Mouse (Mus musculus) forebrain, postnatal 0 days (tissue): ENCODE results near the gene Camk2n2. TPM values are rescaled to one million over a fixed set of nuclear protein-coding genes. Genes with fewer than 3 reads are reported as not detected.

Source experiments
- ATAC-seq: fragments of 200-750 bp; cut with Nextera tagmentation; 2 replicates; pipeline ENCODE4 v1.8.0; 2017; ENCODE audit warnings: mild to moderate bottlenecking, moderate library complexity
- DNase-seq: peaks from one replicate; pipeline ENCODE4 v3.0.0-alpha.2; 2015
- H3K27ac ChIP-seq: fragments of 300-500 bp; sonication (generic); 2 replicates; pipeline ENCODE4 v1.5.1; 2014; ENCODE audit warnings: low read depth, mild to moderate bottlenecking, antibody characterized with exemption, low read length, moderate library complexity, mixed read lengths
- H3K27me3 ChIP-seq: fragments of 300-500 bp; sonication (generic); 2 replicates; pipeline ENCODE4 v1.6.1; 2014; ENCODE audit warnings: mild to moderate bottlenecking, low read length, mixed read lengths; ENCODE audit not compliant: insufficient read depth
- H3K36me3 ChIP-seq: fragments of 300-500 bp; sonication (generic); 2 replicates; pipeline ENCODE4 v1.6.1; 2014; ENCODE audit warnings: mild to moderate bottlenecking, moderate library complexity; ENCODE audit not compliant: insufficient read depth
- H3K4me1 ChIP-seq: fragments of 300-500 bp; sonication (generic); 2 replicates; pipeline ENCODE4 v1.6.1; 2014; ENCODE audit warnings: antibody characterized with exemption; ENCODE audit not compliant: insufficient read depth
- H3K4me2 ChIP-seq: fragments of 300-500 bp; sonication (generic); 2 replicates; pipeline ENCODE4 v1.6.1; 2014; ENCODE audit warnings: low read depth, mild to moderate bottlenecking, moderate library complexity
- H3K4me3 ChIP-seq: fragments of 300-500 bp; sonication (generic); 2 replicates; pipeline ENCODE4 v1.5.1; 2014; ENCODE audit warnings: low read depth, low read length, mixed read lengths
- H3K9ac ChIP-seq: fragments of 300-500 bp; sonication (generic); 2 replicates; pipeline ENCODE4 v1.6.1; 2014; ENCODE audit warnings: mild to moderate bottlenecking
- H3K9me3 ChIP-seq: fragments of 300-500 bp; sonication (generic); 2 replicates; pipeline ENCODE4 v1.6.1; 2016; ENCODE audit warnings: low read length
- CTCF ChIP-seq: sonication (generic); IDR thresholded peaks from 2 replicates; pipeline ENCODE4 v1.5.1; 2016; ENCODE audit warnings: antibody characterized with exemption, control low read depth, low read depth
- WGBS: fragments of 180-500 bp; shearing (Covaris S2); extraction: QIAGEN DNeasy Blood & Tissue Kit; methylation state at CpG from one replicate; pipeline ENCODE4 v1.1.7; 2014; 5-methylcytosine and 5-hydroxymethylcytosine counted together
- polyA plus RNA-seq: library from polyadenylated mRNA; unstranded; fragments of >200 nt; fragmentation: Nextera tagmentation; extraction: Ambion mirVana; gene quantifications from 2 replicates; pipeline ENCODE4 v1.2.1, GENCODE M21; 2015
- total RNA-seq: library from RNA; depleted of rRNA; stranded (reverse); fragments of >200 nt; gene quantifications from 2 replicates; pipeline ENCODE4 v1.2.3, GENCODE M21; 2014

Camk2n2 gene
- total and polyA plus RNA-seq, 2 experiments from 2014 or later: 51.0 to 57.0 TPM

DNA sequence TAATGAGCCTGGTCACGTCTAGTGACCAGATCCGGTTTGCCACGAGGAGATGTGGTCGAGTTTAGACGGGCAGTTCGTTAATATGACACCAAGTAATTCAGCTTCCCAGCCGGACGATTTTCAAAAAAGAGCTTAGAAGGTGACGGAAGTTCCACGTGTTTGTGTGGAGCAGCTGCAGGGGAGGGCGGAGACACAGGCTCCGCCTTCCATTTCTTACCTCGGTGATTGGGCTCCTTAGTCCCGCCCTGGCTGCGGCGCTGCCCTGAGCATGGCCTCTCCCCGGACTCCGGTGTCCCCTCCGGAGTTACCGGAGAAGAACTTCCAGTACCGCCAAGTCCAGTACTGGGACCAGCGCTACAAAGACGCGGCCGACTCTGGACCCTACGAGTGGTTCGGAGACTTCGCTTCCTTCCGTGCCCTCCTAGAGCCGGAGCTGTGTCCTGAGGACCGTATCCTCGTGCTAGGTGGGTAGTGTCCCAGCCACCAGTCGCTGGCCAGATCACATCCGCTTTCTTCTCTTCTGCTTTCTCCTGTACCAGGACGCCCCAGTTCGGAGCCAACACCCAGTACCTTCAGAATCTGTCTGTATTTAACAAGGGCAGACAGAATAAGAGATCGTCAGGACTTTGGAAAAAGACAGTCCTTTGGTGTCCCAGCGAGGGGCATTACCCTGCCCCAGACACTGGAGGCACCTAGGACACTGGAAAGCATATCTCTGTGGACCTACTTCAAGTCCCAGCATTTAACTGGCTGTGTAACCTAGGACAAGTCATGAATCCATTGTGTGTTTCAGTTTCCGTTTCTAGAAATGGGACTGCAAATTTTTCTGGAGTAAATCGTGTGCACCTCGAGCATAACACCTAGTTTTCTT lies 9.5 kb downstream of the Camk2n2 start, which contains the start of the genes Eef1akmt4, Gm49333 and Alg3:
Gene Eef1akmt4, plus strand, starts transcription at position 237 of the 871 bp plus-strand sequence.
Gene Gm49333, plus strand, starts transcription at position 254 of the 871 bp plus-strand sequence.
Gene Alg3, minus strand, starts transcription at position 379 of the 871 bp plus-strand sequence.
- no peak for TF ChIP-seq CTCF
- Histone ChIP-seq H3K4me2 (peak within 1 kb of the TSS; percentile 87), H3K9ac (peak within 1 kb of the TSS; percentile 80), H3K27me3 (no peaks in the 10 kb centered on the region), H3K4me3 (peak within 1 kb of the TSS; percentile 71), H3K4me1 (peaks cover 12% of the 10 kb centered on the region; the same call in 1 of the 2 replicates), H3K36me3 (peaks cover 16% of the 10 kb centered on the region; the same call in 1 of the 2 replicates), H3K9me3 (no peaks in the 10 kb centered on the region), H3K27ac (peak within 1 kb of the TSS; percentile 84)
- WGBS: 2% methylated on average over 41 of the region's 41 CpGs
- ATAC-seq: peak; percentile 96
- peak; percentile 89 for DNase-seq

DNA sequence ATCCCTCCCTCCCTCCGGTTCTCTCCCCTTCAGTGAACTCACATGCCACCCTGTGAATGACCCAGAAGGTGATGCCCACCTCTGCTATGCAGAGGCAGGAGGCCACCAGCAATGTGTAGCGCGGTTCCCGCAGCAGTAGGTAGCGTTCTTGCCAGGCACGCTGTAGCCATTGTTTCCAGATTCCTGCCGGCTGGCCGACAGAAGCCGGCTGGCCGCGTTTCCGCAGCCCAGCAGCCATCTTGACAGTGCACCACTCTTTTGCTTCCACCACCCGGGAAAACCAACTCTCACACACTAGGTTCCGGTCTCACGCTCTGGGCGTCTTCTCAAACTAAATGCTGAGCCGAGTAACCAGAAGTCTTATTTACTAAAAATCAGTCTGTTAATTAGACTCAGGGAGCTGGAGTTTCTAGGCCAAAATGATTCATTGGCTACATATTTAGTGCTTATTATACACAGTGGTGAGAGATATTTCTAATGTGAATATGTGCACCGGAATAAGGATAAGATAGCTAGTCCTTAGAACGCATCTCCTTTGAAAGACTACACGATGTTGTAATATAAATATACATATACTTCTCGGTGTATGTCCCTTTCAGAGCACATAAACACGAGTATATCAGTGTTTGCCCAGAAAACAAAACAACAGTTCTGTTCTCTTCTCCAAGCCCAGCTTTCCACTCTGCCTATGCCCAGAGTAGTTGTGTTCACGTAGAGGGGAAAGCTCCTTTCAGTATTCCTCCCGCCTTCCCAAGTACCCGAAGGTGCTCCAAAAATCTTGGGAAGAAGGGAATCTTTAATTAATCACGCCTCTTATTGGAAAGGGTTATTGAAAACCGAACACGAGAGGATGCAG lies 10.4 kb downstream of the Camk2n2 start:
- under 1% methylated on average over 28 of the region's 28 CpGs for WGBS
- H3K27ac ChIP-seq: peak overlapping the region; percentile 84

DNA sequence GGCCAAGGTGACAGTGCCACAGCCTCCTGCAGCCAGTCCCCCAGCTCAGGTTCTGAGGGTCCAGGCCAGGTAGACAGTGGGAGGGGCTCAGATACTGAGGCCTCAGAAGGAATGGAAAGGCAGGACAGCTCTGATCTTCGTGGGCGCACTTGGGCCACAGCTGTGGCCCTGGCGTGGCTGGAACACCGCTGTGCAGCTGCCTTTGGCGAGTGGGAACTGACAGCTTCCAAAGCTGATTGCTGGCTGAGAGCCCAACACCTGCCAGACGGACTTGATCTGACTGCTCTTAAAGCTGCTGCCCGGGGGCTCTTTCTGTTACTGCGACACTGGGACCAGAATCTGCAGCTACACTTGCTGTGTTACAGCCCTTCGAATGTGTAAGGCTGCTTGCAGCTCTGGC lies 16.4 kb downstream of the Camk2n2 start:
- H3K27ac ChIP-seq: no peak overlapping the region
- 0 out of 2 replicates have a peak, but pooled peaks cover 1% of the 10 kb centered on the region for H3K4me1 ChIP-seq
- H3K27me3 ChIP-seq: no peaks in the 10 kb centered on the region
- no peak for TF ChIP-seq CTCF
- ATAC-seq (peak; percentile 19; the same call in 1 of the 2 replicates), DNase-seq (no peak)
- no peak overlapping the region for H3K4me3 ChIP-seq
- H3K9me3 ChIP-seq: no peaks in the 10 kb centered on the region
- H3K36me3 ChIP-seq: peaks cover 45% of the 10 kb centered on the region
- no peak overlapping the region for H3K4me2 ChIP-seq
- WGBS: 51% methylated on average over 9 of the region's 9 CpGs
- no peak overlapping the region for H3K9ac ChIP-seq

More for the DNA sequence above, 10.4 kb downstream of the Camk2n2 start:
- ATAC-seq: peak; percentile 85
- peak overlapping the region; percentile 87 for H3K4me2 ChIP-seq
- peaks cover 25% of the 10 kb centered on the region for H3K36me3 ChIP-seq
- no peak for TF ChIP-seq CTCF
- H3K4me3 ChIP-seq: peak overlapping the region; percentile 71
- peak overlapping the region; percentile 80 for H3K9ac ChIP-seq
- no peaks in the 10 kb centered on the region for H3K27me3 ChIP-seq
- H3K4me1 ChIP-seq: peaks cover 12% of the 10 kb centered on the region; the same call in 1 of the 2 replicates
- no peaks in the 10 kb centered on the region for H3K9me3 ChIP-seq
- peak; percentile 93 for DNase-seq

GRCm38 (mm10) chr16:20600511-20600910 lies 20.6 kb downstream of the Camk2n2 start:
- peaks cover 17% of the 10 kb centered on the region for H3K36me3 ChIP-seq
- no peak overlapping the region for H3K4me3 ChIP-seq
- TF ChIP-seq CTCF: no peak
- no peaks in the 10 kb centered on the region for H3K9me3 ChIP-seq
- 64% methylated on average over 5 of the region's 5 CpGs for whole genome bisulfite sequencing
- H3K4me1 ChIP-seq: no peaks in the 10 kb centered on the region
- no peaks in the 10 kb centered on the region for H3K27me3 ChIP-seq
- no peak for DNase-seq
- H3K27ac ChIP-seq: no peak overlapping the region
- no peak overlapping the region for H3K9ac ChIP-seq
- H3K4me2 ChIP-seq: no peak overlapping the region
- no peak for ATAC-seq

DNA sequence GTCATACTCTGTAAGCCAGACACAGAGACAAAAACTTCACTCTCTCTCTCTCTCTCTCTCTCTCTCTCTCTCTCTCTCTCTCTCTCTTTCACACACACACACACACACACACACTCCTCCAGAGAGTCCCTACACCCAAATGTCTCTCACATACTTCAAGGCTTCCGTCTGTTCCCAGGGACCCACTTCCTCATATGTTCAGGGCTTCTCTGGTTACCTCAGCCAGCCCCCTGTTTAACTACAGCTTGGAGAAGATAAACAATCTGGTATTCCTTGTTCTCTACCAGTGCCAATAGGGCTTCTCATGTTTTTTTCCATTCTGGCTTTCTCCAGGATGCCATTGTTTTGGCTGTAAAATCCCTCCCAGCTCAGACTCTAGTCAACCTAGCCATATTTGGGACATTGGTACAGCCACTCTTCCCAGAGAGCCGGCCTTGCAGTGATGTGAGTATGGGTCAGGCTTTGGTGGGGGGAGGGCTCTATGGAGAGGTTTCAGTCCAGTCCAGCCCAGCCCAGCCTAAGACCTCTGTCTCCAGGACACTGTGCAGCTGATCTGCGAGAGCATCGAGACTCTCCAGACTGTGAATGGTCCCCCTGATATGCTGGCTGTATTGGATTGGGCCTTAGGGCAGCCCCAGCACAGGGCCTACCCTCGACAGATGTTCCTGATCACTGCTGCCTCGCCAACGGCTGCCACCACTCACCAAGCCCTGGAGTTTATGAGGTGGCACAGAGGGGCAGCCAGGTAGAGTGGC lies 24.2 kb downstream of the Camk2n2 start:
- Histone ChIP-seq H3K4me2 (no peak overlapping the region), H3K4me1 (no peaks in the 10 kb centered on the region), H3K27ac (no peak overlapping the region), H3K27me3 (peaks cover 14% of the 10 kb centered on the region), H3K4me3 (no peak overlapping the region), H3K36me3 (no peaks in the 10 kb centered on the region), H3K9ac (no peak overlapping the region), H3K9me3 (no peaks in the 10 kb centered on the region)
- ATAC-seq (peak; percentile 66; the same call in 1 of the 2 replicates), DNase-seq (peak; percentile 26)
- WGBS: 70% methylated on average over 7 of the region's 7 CpGs
- no peak for TF ChIP-seq CTCF

GRCm38 (mm10) chr16:20595737-20596136 lies 25.4 kb downstream of the Camk2n2 start:
- Histone ChIP-seq H3K4me1 (0 out of 2 replicates have a peak, but pooled peaks cover 1% of the 10 kb centered on the region), H3K9me3 (no peaks in the 10 kb centered on the region), H3K4me3 (no peak overlapping the region), H3K27ac (no peak overlapping the region), H3K36me3 (no peaks in the 10 kb centered on the region), H3K27me3 (peaks cover 24% of the 10 kb centered on the region), H3K4me2 (no peak overlapping the region), H3K9ac (no peak overlapping the region)
- 84% methylated on average over 4 of the region's 4 CpGs for WGBS
- no peak for TF ChIP-seq CTCF
- DNase-seq (no peak), ATAC-seq (no peak)
